Mouse (Mus musculus): ENCODE results near the gene Abcg4. TPM values are rescaled to one million over a fixed set of nuclear protein-coding genes. Genes with fewer than 3 reads are reported as not detected.
"Not testable (repeated sequence)": the region's sequence is repeated elsewhere in the genome, so short reads cannot be mapped to it uniquely, and the experiment has no call there.

The Abcg4 gene
- polyA plus RNA-seq, 1 experiment from 2014 or later, result 5.5 TPM

- no peak overlapping the region for H3K9ac ChIP-seq
- H3K36me3 ChIP-seq, result peaks cover 35% of the 10 kb centered on the region
- H3K4me3 ChIP-seq (replicated peaks), result peak overlapping the region; percentile 80
- peak overlapping the region; percentile 73 for H3K4me2 ChIP-seq (replicated peaks)
- no peak for ATAC-seq (ENCODE audit: insufficient number of reproducible peaks, low FRiP score, low TSS enrichment, low read depth)
- no peaks in the 10 kb centered on the region for H3K9me3 ChIP-seq (replicated peaks)
- WGBS, result 91% methylated on average over 5 of the region's 5 CpGs
- peaks cover 13% of the 10 kb centered on the region for H3K4me1 ChIP-seq
- no peaks in the 10 kb centered on the region for H3K27me3 ChIP-seq
- H3K27ac ChIP-seq (replicated peaks), result 0 out of 2 replicates have a peak overlapping the region, but pooled peaks have one; percentile 94
Observed at GRCm38 (mm10) chr9:44327926-44328325, 39.5 kb upstream of the Abcg4 start.

GRCm38 (mm10) chr9:44327064-44327711, 38.8 kb upstream of the Abcg4 start:
- Histone ChIP-seq H3K9ac (peak overlapping the region; percentile 76), H3K27me3 (no peaks in the 10 kb centered on the region), H3K4me1 (peaks cover 13% of the 10 kb centered on the region), H3K9me3 (replicated peaks) (no peaks in the 10 kb centered on the region), H3K4me3 (replicated peaks) (peak overlapping the region; percentile 80), H3K27ac (replicated peaks) (peak overlapping the region; percentile 94), H3K4me2 (replicated peaks) (peak overlapping the region; percentile 73), H3K36me3 (peaks cover 29% of the 10 kb centered on the region)
- ATAC-seq (ENCODE audit: insufficient number of reproducible peaks, low FRiP score, low TSS enrichment, low read depth), result peak; percentile 53
- under 1% methylated on average over 22 of the region's 22 CpGs for WGBS

- H3K9me3 ChIP-seq (replicated peaks), result no peaks in the 10 kb centered on the region
- under 1% methylated on average over 38 of the region's 38 CpGs for WGBS
- H3K27ac ChIP-seq (replicated peaks), result peak overlapping the region; percentile 94
- H3K27me3 ChIP-seq, result no peaks in the 10 kb centered on the region
- H3K4me3 ChIP-seq (replicated peaks), result peak overlapping the region; percentile 80
- peak overlapping the region; percentile 76 for H3K9ac ChIP-seq
- peaks cover 13% of the 10 kb centered on the region for H3K4me1 ChIP-seq
- peaks cover 23% of the 10 kb centered on the region for H3K36me3 ChIP-seq
- ATAC-seq (ENCODE audit: insufficient number of reproducible peaks, low FRiP score, low TSS enrichment, low read depth), result peak; percentile 88
- peak overlapping the region; percentile 73 for H3K4me2 ChIP-seq (replicated peaks)
Observed at GRCm38 (mm10) chr9:44326371-44327063, 38.1 kb upstream of the Abcg4 start.

- Histone ChIP-seq H3K4me3 (replicated peaks) (peak within 1 kb of the TSS; percentile 80), H3K36me3 (peaks cover 16% of the 10 kb centered on the region), H3K4me1 (peaks cover 16% of the 10 kb centered on the region), H3K27ac (replicated peaks) (peak within 1 kb of the TSS; percentile 94), H3K9me3 (replicated peaks) (no peaks in the 10 kb centered on the region), H3K9ac (peak within 1 kb of the TSS; percentile 76), H3K4me2 (replicated peaks) (peak within 1 kb of the TSS; percentile 73), H3K27me3 (no peaks in the 10 kb centered on the region)
- ATAC-seq (ENCODE audit: insufficient number of reproducible peaks, low FRiP score, low TSS enrichment, low read depth), result peak; percentile 27; the same call in 1 of the 2 replicates
- WGBS, result 2% methylated on average over 12 of the region's 12 CpGs
Observed at GRCm38 (mm10) chr9:44325768-44326370, 37.5 kb upstream of the Abcg4 start, which contains the start of gene Dpagt1. TSS of gene Dpagt1 (plus strand) at chr9:44326019.

- Histone ChIP-seq H3K4me3 (replicated peaks) (0 out of 2 replicates have a peak overlapping the region, but pooled peaks have one; percentile 80), H3K4me2 (replicated peaks) (peak overlapping the region; percentile 73), H3K27ac (replicated peaks) (peak overlapping the region; percentile 94), H3K4me1 (peaks cover 21% of the 10 kb centered on the region)
- 62% methylated on average over 7 of the region's 8 CpGs for WGBS
- H3K9me3 ChIP-seq (replicated peaks); H3K9ac ChIP-seq; H3K36me3 ChIP-seq; H3K27me3 ChIP-seq; ATAC-seq (ENCODE audit: insufficient number of reproducible peaks, low FRiP score, low TSS enrichment, low read depth): not testable (repeated sequence)
Observed at GRCm38 (mm10) chr9:44325032-44325767, 36.8 kb upstream of the Abcg4 start.

GRCm38 (mm10) chr9:44324147-44324546, 35.7 kb upstream of the Abcg4 start:
- Histone ChIP-seq H3K4me1 (peaks cover 25% of the 10 kb centered on the region), H3K4me2 (replicated peaks) (no peak overlapping the region), H3K27ac (replicated peaks) (no peak overlapping the region), H3K9ac (no peak overlapping the region), H3K4me3 (replicated peaks) (no peak overlapping the region), H3K27me3 (no peaks in the 10 kb centered on the region), H3K9me3 (replicated peaks) (no peaks in the 10 kb centered on the region), H3K36me3 (peaks cover 5% of the 10 kb centered on the region)
- ATAC-seq (ENCODE audit: insufficient number of reproducible peaks, low FRiP score, low TSS enrichment, low read depth), result no peak
- WGBS, result 81% methylated on average over 6 of the region's 6 CpGs

- H3K36me3 ChIP-seq; H3K4me2 ChIP-seq (replicated peaks); H3K9ac ChIP-seq; H3K4me3 ChIP-seq (replicated peaks); H3K27me3 ChIP-seq; H3K27ac ChIP-seq (replicated peaks); H3K9me3 ChIP-seq (replicated peaks); ATAC-seq (ENCODE audit: insufficient number of reproducible peaks, low FRiP score, low TSS enrichment, low read depth): not testable (repeated sequence)
- peaks cover 30% of the 10 kb centered on the region for H3K4me1 ChIP-seq
- WGBS, result 73% methylated on average over 2 of the region's 4 CpGs
Observed at GRCm38 (mm10) chr9:44323656-44324055, 35.2 kb upstream of the Abcg4 start.

- Histone ChIP-seq H3K9me3 (replicated peaks) (no peaks in the 10 kb centered on the region), H3K36me3 (peaks cover 12% of the 10 kb centered on the region), H3K27me3 (no peaks in the 10 kb centered on the region), H3K4me1 (peaks cover 33% of the 10 kb centered on the region), H3K4me3 (replicated peaks) (peak overlapping the region; percentile 93), H3K4me2 (replicated peaks) (peak overlapping the region; percentile 94), H3K9ac (peak overlapping the region; percentile 39; the same call in 1 of the 2 replicates), H3K27ac (replicated peaks) (peak overlapping the region; percentile 76)
- ATAC-seq (ENCODE audit: insufficient number of reproducible peaks, low FRiP score, low TSS enrichment, low read depth), result 0 out of 2 replicates have a peak, but pooled peaks have one; percentile 13
- 20% methylated on average over 6 of the region's 6 CpGs for WGBS
Observed at GRCm38 (mm10) chr9:44320799-44321133, 32.4 kb upstream of the Abcg4 start.

- Histone ChIP-seq H3K9ac (peak within 1 kb of the TSS; percentile 81), H3K4me3 (replicated peaks) (peak within 1 kb of the TSS; percentile 93), H3K36me3 (peaks cover 18% of the 10 kb centered on the region), H3K4me2 (replicated peaks) (peak within 1 kb of the TSS; percentile 94), H3K9me3 (replicated peaks) (no peaks in the 10 kb centered on the region), H3K4me1 (peaks cover 30% of the 10 kb centered on the region), H3K27me3 (no peaks in the 10 kb centered on the region), H3K27ac (replicated peaks) (peak within 1 kb of the TSS; percentile 76)
- peak; percentile 99 for ATAC-seq (ENCODE audit: insufficient number of reproducible peaks, low FRiP score, low TSS enrichment, low read depth)
- under 1% methylated on average over 67 of the region's 67 CpGs for WGBS
Observed at GRCm38 (mm10) chr9:44319887-44320798, 31.7 kb upstream of the Abcg4 start, which contains the start of gene C2cd2l. TSS of gene C2cd2l (minus strand) at chr9:44320285.

All from embryonic facial prominence, embryonic 15.5 days (tissue).